Mouse (Mus musculus): ENCODE results near the gene Hipk2. TPM values are rescaled to one million over a fixed set of nuclear protein-coding genes. Genes with fewer than 3 reads are reported as not detected.

Hipk2 gene
- polyA plus RNA-seq, 1 experiment: 16.9 TPM

DNA sequence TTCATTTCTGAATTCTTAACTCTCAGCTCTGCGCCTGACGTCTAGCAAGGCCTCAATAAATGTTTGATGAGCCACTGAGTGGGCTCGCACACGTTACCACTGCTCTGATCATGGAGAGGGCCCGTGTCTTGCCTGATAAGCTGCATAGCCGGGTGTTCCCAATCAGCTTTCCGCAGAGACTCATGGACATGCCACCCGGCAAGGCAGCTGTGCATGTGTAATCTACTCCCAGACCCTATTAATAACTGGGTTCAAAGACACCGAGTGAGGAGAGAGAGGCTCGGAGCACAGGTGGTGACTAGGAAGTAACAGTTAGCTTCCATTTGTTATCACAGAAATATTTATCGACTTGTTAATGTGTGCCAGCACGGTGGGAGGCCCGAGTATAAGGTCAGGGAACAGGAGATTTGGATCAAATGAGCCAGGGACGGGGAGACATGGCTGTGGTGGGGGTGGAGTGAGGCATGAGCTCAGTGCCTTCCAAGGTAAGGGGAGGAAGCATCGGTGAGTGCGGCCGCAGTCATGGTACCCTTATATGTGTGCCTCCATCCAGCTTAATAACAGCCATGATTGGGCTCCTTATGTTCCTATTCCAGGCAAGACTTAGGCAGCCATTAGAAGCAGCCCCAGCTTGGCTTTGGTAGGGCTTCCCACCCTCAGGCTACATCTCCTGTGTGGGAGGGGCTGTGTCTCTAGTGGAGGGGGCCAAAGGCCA is 45.3 kb upstream of the Hipk2 start:
- H3K27ac ChIP-seq (ENCODE audit: control insufficient read depth, insufficient read depth, low read length): no peak overlapping the region
- TF ChIP-seq CTCF (IDR thresholded peaks at IDR 0.05; ENCODE audit: borderline replicate concordance, control insufficient read depth, extremely low read depth, insufficient read depth, low read length, poor library complexity): no peak
- TF ChIP-seq POLR2A (IDR thresholded peaks at IDR 0.05; ENCODE audit: control insufficient read depth, extremely low read depth, insufficient read depth, low read length, poor library complexity): no peak
- H3K4me3 ChIP-seq (ENCODE audit: control insufficient read depth, insufficient read depth, low read length): no peak overlapping the region
- DNase-seq: no peak
- H3K36me3 ChIP-seq (ENCODE audit: control insufficient read depth, insufficient read depth, low read length): no peaks in the 10 kb centered on the region
- no peaks in the 10 kb centered on the region for H3K4me1 ChIP-seq (replicated peaks; ENCODE audit: control insufficient read depth, insufficient read depth, low read length)
- no peaks in the 10 kb centered on the region for H3K27me3 ChIP-seq (ENCODE audit: control insufficient read depth, insufficient read depth, low read length)
- 90% methylated on average over 17 of the region's 17 CpGs for WGBS

DNA sequence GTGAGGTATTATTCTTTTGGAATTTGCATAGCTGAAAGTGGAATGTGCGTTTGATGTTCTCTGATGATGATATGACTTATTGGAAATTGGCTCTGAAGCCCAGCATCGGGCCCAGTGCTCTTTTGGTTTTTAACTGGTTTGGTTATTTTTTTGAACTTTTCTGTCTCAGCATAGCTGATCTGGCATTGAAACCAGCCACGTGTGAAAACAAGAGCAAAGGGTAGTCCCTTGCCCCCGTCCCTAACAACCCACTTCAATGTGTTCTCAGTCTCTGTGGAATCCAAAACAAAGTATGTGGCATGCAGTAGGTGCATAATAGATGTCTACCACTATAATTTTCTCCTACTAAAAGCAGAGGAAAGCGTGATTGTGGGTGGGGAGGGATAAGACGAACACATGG is 44.2 kb upstream of the Hipk2 start:
- no peak for DNase-seq
- H3K4me1 ChIP-seq (replicated peaks; ENCODE audit: control insufficient read depth, insufficient read depth, low read length): no peaks in the 10 kb centered on the region
- no peak overlapping the region for H3K4me3 ChIP-seq (ENCODE audit: control insufficient read depth, insufficient read depth, low read length)
- no peaks in the 10 kb centered on the region for H3K36me3 ChIP-seq (ENCODE audit: control insufficient read depth, insufficient read depth, low read length)
- H3K27ac ChIP-seq (ENCODE audit: control insufficient read depth, insufficient read depth, low read length): no peak overlapping the region
- TF ChIP-seq CTCF (IDR thresholded peaks at IDR 0.05; ENCODE audit: borderline replicate concordance, control insufficient read depth, extremely low read depth, insufficient read depth, low read length, poor library complexity) (no peak), POLR2A (IDR thresholded peaks at IDR 0.05; ENCODE audit: control insufficient read depth, extremely low read depth, insufficient read depth, low read length, poor library complexity) (no peak)
- H3K27me3 ChIP-seq (ENCODE audit: control insufficient read depth, insufficient read depth, low read length): no peaks in the 10 kb centered on the region
- WGBS: 79% methylated on average over 6 of the region's 6 CpGs

DNA sequence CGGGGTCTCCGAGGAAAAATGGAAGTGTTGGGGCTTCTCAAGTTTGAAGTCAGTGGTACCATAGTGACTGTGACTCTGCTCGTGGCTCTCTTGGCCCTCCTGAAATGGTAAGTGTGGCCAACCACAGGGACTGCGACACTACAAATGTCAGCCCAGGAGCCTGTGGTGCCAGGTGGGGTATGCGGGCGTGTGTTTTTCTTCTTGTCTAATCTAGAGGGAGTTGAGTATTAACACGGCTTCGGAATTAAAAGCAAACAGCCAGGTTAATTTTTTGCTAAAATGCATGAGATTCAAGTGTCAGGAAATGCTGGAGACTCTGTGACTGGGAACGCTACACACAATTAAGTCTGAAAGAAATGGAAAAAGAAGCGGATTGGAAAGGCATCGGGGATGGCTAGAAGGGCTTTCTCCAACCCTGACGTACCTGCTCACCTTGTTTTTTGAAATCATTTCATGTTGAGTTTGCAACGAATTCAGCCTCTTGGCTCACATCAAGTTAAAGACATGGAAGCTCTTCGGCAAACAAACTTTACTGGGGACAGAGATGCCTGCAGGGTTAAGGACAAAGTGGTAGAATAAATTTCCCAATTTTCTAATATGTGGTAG is 43.3 kb upstream of the Hipk2 start:
- no peaks in the 10 kb centered on the region for H3K27me3 ChIP-seq (ENCODE audit: control insufficient read depth, insufficient read depth, low read length)
- H3K4me3 ChIP-seq (ENCODE audit: control insufficient read depth, insufficient read depth, low read length): no peak overlapping the region
- H3K36me3 ChIP-seq (ENCODE audit: control insufficient read depth, insufficient read depth, low read length): no peaks in the 10 kb centered on the region
- 23% methylated on average over 14 of the region's 14 CpGs for WGBS
- no peak overlapping the region for H3K27ac ChIP-seq (ENCODE audit: control insufficient read depth, insufficient read depth, low read length)
- no peak for TF ChIP-seq POLR2A (IDR thresholded peaks at IDR 0.05; ENCODE audit: control insufficient read depth, extremely low read depth, insufficient read depth, low read length, poor library complexity)
- TF ChIP-seq CTCF (IDR thresholded peaks at IDR 0.05; ENCODE audit: borderline replicate concordance, control insufficient read depth, extremely low read depth, insufficient read depth, low read length, poor library complexity): no peak
- DNase-seq: no peak
- no peaks in the 10 kb centered on the region for H3K4me1 ChIP-seq (replicated peaks; ENCODE audit: control insufficient read depth, insufficient read depth, low read length)

DNA sequence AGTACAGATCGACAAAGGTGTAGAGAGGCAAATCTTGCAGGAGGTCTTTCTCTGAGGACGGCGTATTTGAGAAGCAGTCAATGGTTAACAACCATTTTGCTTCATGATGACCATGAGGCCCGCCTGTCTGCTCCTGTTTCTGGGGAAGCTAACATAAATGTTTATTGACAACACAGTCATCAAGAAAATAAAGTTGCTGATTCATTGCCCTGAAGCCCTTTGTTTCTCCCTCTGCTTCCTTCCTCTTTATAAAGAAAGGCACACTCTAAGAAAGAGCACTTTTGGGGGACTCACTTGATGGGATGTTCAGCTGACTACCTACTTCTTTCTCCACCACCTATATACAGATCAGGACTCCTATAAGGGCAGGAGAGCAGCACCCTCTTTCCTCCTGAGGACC is 42.8 kb upstream of the Hipk2 start:
- WGBS: 46% methylated on average over 4 of the region's 4 CpGs
- Histone ChIP-seq H3K27ac (ENCODE audit: control insufficient read depth, insufficient read depth, low read length) (no peak overlapping the region), H3K4me1 (replicated peaks; ENCODE audit: control insufficient read depth, insufficient read depth, low read length) (no peaks in the 10 kb centered on the region), H3K4me3 (ENCODE audit: control insufficient read depth, insufficient read depth, low read length) (no peak overlapping the region), H3K27me3 (ENCODE audit: control insufficient read depth, insufficient read depth, low read length) (no peaks in the 10 kb centered on the region), H3K36me3 (ENCODE audit: control insufficient read depth, insufficient read depth, low read length) (no peaks in the 10 kb centered on the region)
- TF ChIP-seq POLR2A (IDR thresholded peaks at IDR 0.05; ENCODE audit: control insufficient read depth, extremely low read depth, insufficient read depth, low read length, poor library complexity): no peak
- no peak for TF ChIP-seq CTCF (IDR thresholded peaks at IDR 0.05; ENCODE audit: borderline replicate concordance, control insufficient read depth, extremely low read depth, insufficient read depth, low read length, poor library complexity)
- no peak for DNase-seq

DNA sequence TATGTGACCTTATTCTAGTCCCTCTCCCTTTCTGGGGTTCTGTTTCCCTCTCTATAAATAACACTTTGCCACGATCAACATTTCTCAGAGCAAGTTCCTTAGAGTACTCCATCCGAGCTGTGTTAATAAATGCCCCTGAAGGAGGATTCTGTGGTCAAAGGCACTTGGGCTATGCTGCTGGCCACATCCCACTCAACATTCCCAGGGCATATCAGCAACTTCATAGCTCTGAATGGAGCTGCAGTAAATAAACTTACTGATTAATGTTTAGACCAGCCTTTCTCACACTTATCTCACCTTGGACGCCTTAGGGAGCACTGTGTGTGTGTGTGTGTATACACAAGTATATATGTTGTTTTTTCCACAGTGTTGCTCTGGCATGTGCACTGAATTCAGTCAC is 41.5 kb upstream of the Hipk2 start:
- DNase-seq: no peak
- H3K4me3 ChIP-seq (ENCODE audit: control insufficient read depth, insufficient read depth, low read length): no peak overlapping the region
- 90% methylated on average over 3 of the region's 3 CpGs for WGBS
- H3K4me1 ChIP-seq (replicated peaks; ENCODE audit: control insufficient read depth, insufficient read depth, low read length): no peaks in the 10 kb centered on the region
- no peaks in the 10 kb centered on the region for H3K36me3 ChIP-seq (ENCODE audit: control insufficient read depth, insufficient read depth, low read length)
- no peaks in the 10 kb centered on the region for H3K27me3 ChIP-seq (ENCODE audit: control insufficient read depth, insufficient read depth, low read length)
- TF ChIP-seq CTCF (IDR thresholded peaks at IDR 0.05; ENCODE audit: borderline replicate concordance, control insufficient read depth, extremely low read depth, insufficient read depth, low read length, poor library complexity): no peak
- TF ChIP-seq POLR2A (IDR thresholded peaks at IDR 0.05; ENCODE audit: control insufficient read depth, extremely low read depth, insufficient read depth, low read length, poor library complexity): no peak
- no peak overlapping the region for H3K27ac ChIP-seq (ENCODE audit: control insufficient read depth, insufficient read depth, low read length)

DNA sequence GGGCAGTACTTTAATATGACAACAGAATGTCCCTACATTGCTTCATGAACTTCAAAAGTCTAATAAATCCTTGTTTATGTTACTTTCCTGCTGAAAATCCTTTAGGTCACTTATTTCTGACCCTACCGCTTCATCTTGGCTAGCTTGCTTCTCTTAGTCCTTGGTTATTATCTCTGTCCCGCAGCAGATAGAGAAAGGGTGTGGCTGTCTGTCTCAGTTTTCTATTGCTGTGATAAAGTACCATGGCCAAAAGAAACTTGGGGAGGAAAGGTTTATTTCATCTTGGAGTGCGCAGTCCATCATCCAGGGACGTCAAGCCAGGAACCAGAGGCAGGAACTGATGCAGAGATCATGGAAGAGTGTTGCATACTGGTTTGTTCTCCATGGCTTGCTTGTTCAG is 40.6 kb upstream of the Hipk2 start:
- no peaks in the 10 kb centered on the region for H3K4me1 ChIP-seq (replicated peaks; ENCODE audit: control insufficient read depth, insufficient read depth, low read length)
- H3K36me3 ChIP-seq (ENCODE audit: control insufficient read depth, insufficient read depth, low read length): no peaks in the 10 kb centered on the region
- H3K27me3 ChIP-seq (ENCODE audit: control insufficient read depth, insufficient read depth, low read length): no peaks in the 10 kb centered on the region
- DNase-seq: no peak
- WGBS: 92% methylated on average over 4 of the region's 4 CpGs
- no peak for TF ChIP-seq CTCF (IDR thresholded peaks at IDR 0.05; ENCODE audit: borderline replicate concordance, control insufficient read depth, extremely low read depth, insufficient read depth, low read length, poor library complexity)
- no peak for TF ChIP-seq POLR2A (IDR thresholded peaks at IDR 0.05; ENCODE audit: control insufficient read depth, extremely low read depth, insufficient read depth, low read length, poor library complexity)
- H3K27ac ChIP-seq (ENCODE audit: control insufficient read depth, insufficient read depth, low read length): no peak overlapping the region
- no peak overlapping the region for H3K4me3 ChIP-seq (ENCODE audit: control insufficient read depth, insufficient read depth, low read length)

Measured in thymus, adult 2 months (tissue).